Mouse (Mus musculus) testis, postnatal 14 days (tissue): Measurements from ENCODE around the gene Tmem201.

Experiments used
- DNase-seq: peaks from one replicate; pipeline ENCODE4 v3.0.0; 2021; ENCODE audit warnings: low spot score

The Tmem201 gene

DNA sequence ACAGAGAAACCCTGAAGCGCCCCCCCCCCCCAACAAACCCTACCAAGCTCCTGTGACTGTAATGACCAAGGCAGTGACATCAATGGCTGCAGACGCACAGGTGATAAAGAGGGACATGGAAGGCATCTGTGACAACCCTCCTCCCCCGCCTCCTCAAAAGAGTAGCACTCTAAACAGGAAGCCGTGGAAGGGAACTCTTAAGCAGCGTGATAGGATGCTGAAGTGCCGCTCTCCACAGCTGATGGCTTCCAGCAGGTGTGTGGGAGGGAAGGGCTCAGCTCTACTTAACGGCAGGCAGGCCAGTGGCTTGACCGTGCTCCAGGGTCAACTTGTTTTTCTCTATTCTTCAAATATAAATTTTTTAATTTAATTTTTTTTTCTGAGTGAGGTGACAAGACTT, 16.7 kb downstream of the Tmem201 start:
- DNase-seq = no peak

DNA sequence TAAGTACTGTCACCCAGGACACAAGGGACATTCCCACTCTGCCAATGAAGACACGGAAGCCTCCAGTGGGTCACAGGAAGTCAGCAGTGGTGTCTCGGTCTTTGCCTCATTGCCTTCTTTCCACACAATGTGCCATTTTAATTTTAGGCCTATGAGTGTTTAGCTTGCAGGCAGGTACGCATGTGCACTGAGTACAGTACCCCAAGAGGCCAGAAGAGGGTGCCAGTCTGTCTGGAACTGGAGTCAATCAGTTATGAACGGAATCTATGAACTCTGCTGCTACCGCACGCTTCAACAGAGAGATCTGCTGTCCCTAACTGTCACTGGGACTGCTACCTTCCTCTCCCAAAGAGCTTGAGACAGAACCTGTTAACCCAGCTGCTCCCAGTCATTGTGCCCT, 18.2 kb downstream of the Tmem201 start:
- no peak for DNase-seq

DNA sequence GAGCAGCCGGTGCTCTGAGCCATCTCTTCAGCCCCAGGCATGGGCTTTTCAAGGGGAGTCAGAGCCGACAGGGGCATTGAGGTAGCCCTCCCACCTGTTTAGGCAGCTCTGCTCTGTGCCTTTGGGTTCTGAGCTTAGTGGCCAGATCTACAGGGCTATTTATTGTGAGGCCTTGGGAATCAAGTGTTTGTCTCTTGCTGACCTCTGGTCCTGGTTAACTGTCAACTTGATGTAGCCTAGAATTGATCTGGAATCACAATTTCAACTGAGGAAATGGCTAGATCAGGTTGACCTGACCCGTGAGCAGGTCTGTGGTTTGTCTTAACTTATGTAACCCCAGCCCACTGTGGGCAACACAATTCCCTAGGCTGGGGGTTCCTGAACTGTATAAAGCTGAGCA, 23.3 kb downstream of the Tmem201 start:
- no peak for DNase-seq

DNA sequence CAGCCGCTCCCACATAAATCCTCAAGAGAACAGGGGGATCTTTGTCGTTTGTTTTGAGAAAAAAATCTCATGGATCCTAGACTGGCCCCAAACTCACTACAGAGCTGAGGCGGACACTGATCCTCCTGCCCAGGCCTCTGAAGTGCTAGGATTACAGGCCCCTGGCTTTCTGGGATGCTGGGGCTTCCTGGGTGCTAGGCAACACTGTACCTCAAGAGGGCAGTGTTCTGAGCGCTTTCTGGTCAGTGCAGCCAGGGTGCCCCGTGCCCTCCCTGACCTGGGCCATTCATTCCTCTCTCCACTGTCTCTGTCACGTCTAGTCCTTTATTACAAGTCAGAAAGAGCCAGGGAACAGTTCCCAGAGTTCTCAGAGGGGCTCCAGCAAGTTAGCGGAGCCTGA, 25.9 kb downstream of the Tmem201 start:
- DNase-seq = no peak

DNA sequence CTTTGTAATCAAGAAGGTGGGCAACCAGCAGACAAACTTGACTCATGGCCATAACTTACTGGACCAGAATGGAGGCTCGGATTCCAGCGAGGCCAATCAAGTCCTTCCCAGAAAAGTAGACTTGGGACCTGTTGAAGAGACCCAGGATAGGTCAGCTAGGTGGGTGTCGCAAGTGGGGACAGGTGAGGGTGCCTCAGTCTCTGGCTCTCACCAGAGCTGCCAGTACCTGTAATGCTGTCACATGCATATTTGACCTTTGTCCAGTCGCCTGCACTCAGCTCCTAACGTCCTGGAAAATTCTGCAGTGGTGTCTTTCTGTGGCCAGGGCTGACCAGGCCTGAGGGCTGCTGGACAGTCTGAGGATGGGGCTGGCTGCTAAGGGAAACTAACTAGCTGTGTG, 26.4 kb downstream of the Tmem201 start:
- no peak for DNase-seq

DNA sequence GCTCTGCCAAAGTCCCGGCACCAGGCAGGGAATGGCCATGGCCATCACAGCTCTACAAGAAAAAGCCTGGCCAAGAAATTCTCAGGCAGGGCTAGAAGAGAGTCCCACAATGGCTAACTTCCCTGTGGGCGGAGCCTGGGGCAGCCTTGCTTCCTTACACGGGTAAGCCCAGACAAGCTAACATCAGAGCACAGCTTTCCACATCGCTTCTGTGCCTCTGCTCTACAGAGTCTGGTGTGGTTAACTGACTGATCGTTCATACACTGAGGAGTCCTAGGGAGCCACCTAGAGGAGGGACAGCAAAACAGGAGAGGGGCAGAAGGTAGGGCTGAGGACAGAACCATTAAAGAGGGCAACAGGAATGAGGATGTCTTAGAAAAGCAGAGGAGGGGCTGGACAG, 27.3 kb downstream of the Tmem201 start:
- DNase-seq = no peak

DNA sequence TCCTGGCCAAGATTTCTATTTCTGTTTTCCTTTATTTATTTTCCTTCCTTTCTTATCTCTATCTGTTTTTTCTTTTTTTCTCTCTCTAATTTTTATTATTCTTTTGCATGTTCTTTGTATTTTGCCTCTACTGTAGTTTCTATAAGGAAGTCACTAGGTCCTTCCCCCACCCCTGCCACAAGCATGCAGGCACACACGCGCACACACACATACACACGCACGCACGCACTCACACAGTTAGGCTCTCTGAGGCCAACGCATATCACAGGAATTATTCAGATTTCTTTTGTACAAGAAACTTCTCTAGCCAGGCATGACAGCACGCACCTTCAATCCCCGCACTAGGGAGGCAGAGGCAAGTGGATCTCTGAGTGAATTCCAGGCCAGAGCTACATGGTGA, 31.9 kb downstream of the Tmem201 start:
- no peak for DNase-seq

DNA sequence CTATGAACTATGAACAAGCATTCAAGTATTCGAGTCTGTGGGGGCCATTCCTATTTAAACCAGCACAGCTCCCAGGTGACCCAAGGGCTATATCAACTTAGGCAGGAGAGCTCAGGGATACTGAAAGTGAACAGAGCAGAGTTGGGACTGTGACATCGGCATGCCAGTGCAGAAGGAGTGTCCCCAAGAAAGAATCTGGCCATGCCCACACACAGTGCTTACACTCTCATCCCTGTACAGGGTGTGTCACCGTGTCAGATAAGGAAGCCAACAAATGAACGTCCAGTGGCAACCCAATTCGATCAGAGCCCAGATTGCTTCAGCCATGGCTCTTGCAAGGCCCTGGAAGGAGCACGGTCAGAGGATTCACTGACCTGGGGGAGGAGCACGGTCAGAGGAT, 32.5 kb downstream of the Tmem201 start:
- DNase-seq = no peak

DNA sequence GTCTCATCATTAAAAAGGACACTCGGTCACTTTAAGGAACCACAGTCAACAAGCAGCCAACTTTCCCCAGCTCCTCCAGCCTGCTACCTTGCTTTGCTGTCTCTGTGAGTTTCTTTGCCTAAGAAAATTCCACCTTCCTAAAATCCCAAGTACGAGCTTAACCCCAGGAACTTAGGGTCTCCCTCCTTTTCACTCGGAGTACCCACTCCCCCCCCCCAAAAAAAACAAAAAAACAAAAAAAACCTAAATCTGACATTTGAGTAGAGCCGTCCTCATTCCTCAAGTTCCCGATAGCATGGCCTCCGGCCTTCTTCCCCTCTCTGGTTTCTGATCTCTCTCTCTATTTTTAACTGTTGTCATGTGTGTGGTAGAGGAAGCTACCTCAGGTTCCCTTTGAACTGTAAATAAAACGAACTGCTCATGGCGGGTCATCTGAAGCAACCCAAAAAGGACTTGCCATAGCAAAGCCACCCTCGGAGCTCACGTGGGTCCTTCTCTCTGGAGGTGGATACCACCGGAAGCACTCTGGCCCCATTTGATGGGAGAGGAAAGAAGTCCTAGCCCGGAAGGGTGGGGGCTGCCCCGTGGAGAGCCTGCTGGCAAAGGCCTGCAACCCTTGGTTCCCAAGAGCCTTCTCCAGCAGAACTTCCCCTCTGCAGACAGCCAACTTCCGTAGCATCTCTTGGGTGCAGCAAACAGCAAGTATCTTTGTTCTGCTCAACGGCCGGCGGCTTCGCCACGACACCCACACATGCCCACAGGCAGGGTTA, 35.4 kb downstream of the Tmem201 start, which contains the start of gene Pik3cd:
TSS of gene Pik3cd (minus strand) at position 362 of the 770 bp plus-strand sequence.
- no peak for DNase-seq

DNA sequence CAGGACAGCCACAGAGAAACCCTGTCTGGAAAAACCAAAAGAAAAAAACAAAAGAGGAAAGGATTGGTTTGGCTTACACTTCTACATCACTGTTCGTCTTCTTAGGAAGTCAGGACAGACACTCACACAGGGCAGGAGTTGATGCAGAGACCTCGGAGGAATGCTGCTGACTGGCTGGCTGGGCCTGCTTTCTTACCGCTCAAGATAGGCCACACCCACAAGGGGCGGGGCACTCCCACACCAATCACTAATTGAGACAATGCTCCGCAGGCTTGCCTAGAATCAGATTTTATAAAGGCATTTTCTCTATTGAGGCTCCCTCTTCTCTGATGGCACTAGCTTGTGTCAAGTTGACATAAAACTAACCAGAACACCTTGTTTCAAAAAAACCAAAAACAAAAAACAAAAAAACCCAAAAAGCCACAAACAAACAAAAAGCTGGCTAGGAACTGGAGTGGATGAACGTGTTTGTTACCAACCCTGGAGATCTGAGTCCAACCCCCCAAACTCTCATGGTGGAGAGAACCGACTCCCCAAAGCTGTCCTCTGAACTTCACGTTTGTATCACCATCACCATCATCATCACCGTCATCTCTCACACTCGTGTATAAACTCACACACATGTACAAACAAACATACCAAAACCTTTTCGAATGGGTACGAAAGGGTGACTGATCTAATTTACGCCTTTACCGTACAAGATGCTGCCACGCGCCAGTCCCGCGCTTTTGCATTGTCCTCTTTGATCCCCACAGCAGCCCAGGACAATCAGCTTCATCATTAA, 36.2 kb downstream of the Tmem201 start:
- no peak for DNase-seq

DNA sequence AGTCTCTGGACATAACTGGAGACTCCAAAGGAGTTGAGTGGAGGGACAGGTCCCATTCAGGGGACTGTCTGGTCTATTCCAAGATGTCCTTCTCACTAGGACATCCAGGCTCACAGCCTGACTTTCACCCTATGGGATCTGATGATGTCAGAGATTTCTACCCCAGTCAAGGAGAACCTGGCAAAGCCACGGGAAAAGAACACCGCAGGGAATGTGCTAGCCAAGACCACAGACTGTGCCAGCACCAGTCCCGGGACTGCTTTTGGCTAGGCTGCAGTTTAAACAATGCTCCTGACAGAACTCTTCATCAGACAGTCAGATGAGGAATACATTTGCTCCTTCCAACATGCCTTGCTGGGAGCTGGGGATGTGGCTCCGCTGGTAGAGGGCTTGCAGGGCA, 37.9 kb downstream of the Tmem201 start:
- no peak for DNase-seq

DNA sequence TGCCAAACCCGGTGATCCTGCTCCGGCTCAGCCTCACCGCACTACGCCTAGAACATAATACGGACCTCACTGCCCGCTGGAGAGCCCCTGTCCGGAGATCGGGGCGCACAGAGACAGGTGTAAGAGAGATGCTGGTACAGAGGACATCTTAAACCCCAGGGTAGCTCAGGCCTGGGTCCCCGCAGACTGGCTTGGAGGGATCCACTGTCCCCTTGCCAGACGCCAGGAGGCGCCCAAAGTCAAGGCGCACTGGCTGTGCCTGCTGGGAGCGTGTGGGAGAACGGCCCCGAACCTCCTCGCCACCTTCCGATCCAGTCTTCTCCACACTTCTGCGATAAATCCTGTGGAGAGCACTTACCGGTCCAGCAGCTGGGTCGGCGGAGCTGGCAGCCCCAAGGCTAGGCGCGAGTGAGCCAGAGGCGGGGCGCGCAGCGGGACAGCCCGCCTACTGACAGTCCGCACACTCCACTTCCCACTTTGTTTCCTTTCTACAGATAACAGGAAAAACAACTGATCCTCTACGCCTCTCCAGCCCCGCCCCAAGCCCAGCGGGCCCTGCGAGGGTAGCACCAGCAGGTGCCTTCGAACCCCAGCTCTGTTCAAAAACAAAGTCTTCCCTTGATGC, 39.5 kb downstream of the Tmem201 start:
- peak; percentile 43 for DNase-seq

DNA sequence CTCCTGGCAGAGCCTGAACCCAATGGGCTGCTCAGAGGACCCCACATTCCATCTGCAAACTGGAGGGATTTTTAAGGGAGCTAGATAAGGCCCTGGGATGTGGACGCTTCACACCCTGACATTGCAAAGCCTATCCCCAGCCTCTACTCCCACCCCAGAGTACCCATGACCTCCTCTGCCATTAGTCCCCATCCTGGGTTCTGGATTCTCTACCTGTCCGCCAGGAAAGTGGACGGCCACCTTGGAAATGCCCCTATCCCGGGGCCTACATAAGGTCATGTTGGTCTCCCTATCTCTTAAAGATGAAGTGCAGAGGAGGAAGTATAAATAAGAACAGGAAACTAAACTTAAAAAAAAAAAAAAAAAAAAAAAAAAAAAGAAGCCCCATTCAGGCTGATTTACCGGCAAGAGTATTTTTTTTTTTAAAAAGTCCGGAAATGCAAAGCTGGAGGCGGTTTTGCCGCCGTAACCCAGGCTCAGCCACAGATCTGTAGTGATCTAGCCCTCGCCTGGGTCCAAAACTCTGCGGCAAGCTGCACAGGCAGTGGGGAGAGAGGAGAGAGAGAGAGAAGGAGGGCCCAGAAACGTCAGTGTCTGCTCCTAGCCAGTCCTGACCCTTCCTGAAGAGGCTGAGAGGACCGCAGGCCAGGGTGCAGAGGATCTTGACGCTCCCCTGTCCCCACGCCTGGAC, 40.2 kb downstream of the Tmem201 start:
- no peak for DNase-seq

DNA sequence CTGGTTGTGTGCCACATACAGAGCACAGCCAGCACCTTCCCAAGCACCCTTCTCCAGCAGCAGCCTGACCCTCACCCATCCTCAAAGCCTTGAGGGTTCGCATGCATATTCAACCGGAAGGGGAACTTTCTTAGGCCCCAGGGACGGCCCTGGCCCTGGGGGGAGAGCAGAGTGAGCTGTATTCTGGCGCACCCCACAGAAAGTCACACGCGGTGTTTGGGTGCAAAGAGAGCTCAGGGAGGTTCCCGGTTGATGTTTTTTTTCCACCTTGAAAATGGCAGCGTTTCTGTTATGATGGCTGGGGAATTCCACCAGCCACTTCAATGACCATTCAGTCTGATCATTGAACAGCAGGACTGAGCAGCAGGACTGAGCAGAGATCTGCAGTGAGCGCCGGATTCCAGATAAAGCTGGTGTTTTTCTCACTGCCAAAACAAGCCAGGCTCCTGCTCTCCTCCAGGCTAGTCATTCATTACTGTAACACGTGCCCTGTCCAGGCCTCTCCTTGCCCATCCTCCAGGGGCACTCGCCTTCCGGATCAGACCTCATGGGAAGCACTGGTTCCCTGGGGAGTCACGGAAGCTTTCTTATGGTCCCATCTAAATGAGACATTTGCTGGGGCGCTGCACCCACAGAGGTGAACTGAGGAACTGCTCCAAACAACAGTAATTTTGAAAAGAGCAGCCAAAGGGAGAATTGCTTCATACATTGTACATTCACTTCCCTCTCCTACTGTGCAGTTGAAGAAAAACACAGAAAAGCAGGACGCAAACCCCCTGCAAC, 41.5 kb downstream of the Tmem201 start:
- DNase-seq = no peak

DNA sequence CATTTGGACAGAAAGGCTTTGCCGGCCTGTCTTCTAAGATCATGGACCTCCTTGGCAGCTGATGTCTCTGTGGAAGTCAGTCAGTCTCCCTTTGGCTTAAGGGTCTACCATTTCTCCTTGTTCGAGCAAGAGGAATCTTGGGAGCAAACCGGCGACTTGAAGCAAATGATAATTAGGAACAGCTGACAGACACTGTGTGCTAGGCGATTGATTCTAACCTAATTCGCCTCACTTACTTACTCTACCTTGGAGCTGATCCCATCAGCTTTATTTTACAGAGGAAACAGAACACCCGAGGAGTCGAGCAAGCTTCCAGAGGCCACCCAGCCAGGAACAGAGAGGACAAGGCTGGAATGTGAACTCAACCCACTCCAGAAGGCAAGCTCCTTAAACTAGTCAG, 46.5 kb downstream of the Tmem201 start:
- DNase-seq = no peak

DNA sequence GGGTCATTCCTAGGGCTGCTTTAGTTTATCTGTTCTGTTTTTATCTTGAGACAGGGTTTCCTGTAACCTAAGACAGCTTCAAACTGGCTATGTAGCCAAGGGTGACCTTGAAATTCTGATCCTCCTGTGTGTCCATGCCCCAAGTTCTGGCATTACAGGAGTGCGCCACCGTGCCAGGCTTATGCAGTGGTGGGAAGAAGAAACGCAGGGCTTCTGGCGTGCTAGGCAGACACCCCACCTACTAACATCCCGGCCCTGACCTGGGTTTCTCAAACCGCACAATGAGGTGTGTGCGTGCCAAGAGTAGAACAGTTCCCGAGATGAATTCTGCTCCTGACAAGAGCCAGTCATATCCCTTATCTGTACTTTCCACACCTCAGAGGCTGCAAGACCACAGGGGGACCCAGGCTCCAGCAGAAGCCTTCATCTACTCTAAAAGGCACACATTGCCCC, 47.0 kb downstream of the Tmem201 start:
- no peak for DNase-seq

DNA sequence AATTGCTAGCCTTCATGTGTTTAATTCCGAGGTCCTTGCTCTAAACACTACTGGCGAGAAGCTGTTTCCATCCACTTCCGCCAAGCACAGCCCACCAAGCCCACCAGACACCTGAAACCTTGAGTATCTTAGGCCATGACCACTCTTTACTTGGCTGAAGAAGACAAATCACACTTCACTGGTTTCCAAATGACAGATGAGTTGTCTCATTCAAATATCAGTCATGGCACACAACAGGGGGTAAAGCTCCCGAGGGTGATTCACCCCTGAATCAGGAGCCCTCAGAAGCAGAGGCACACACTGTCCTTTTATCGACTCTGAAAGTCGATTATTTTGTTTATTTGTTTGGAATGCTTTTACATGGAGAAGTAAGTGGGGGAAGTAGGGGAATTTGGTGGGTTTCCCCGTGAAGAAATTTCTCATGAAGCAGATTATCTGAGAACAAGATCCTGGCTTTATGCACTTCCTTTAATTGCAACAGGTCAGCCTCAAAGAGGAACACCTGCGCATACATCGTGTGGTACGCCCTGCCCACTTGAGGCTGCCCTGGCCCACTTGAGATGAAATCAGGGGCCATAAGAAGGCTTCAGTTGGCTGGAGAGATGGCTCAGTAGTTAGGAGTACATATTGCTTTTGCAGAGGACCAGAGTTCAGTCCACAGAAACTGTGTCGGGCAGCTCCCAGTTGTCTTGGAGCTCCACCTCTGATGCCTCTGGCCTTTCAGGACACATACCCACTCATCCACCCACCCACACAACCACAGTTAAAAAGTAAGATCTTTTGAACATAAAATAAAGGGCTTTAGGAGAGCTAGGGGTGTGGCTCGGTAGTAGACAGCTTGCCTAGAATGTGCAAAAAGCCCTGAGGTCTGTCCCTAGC, 47.8 kb downstream of the Tmem201 start:
- no peak for DNase-seq

DNA sequence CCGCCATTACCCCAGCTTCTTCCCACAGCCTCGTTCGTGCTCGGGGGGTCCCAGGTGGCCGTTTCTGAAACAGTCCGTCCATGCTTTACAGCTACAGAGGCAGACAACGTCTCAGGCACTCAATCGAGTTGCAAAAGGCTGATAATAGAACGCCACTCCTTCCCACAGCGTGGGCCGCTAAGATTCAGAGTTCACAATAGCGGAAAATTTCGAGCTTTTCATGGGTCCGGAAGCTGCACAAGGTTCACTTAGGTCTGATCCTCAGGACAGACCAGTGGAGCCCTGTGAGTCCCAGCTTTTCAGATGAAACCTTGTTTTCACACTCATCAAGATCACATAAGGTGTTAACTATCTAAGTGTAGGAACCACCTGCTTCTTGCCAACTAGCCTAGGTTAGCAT, 49.0 kb downstream of the Tmem201 start:
- no peak for DNase-seq

DNA sequence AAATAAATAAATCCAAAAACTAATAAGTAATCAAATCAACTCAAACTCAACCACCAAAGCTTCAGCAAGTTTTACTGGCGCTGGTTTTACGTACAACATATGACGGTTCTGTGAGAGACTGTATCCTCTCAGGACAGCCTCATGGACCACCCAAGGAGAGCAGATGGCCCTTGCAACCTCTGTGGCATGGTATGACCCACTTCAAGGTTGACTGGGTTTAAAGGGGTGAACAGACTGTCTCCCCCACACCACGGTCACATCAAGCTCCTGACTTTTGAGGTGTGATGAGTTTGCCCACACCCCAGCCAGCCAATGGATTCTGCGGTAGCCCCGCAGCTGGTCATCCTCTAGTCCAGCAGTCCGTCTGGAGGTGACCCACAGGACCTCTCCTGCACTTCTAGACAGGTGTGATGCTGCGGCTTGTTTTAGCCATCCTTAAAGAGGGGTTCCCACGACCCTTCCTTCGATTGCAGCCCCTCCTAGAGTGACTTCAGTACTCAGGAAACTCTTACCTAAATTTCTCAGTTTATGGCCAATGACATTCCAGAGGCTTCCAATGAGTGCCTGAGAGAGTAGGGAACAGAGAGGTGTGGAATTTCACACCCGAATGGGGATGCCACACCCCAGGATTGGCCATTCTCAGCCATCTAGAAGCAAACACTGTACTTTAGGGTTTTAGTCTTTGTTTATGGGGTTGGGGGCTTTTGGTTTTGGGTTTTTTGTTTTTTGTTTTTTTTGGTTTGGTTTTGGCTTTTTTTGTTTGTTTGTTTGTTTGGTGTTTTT, 52.8 kb downstream of the Tmem201 start:
- no peak for DNase-seq

DNA sequence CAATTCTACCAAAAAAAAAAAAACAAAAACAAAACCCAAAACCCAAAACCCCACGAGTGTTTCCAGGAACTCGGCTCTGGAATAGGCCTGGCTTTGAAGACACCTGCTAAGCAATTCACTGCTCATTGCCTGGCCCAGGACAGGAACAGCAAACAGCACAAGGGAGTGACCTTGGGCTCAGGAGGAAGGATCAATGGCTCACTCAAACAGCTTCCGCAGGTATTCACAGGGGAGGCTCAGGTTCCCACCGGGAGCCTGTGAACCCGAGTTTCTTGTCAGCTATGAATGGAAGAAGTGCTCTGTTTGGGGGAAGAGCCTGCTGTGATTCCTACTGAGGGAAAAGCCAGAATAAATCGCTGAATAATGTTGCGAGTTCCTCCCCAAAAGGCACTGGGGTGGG, 54.0 kb downstream of the Tmem201 start:
- no peak for DNase-seq
